In genomic region chr1:39758244-39758643, GRCm38 (mm10) we compare ENCODE assay signal across 13 mouse cellular contexts. TPM values are rescaled to one million over a fixed set of nuclear protein-coding genes. Genes with fewer than 3 reads are reported as not detected.
A peak's percentile ranks its signal among the peaks of the same experiment; 100 is the strongest.
DNase-seq lines count a peak whose midpoint lies in the region; ATAC-seq and TF ChIP-seq lines count a peak whose summit lies in the region.
"Had no signal": no experiment of that assay in that cellular context is flagged by ENCODE, and none has a peak within 500 bp of the region (broad histone marks: within the 10 kb centered on the region; RNA-seq: fewer than 3 reads in every experiment).

No protein-coding gene starts in this region.

- TF ChIP-seq EP300 in heart, adult 2 months (IDR thresholded peaks at IDR 0.05; ENCODE audit: insufficient read depth, low read depth, low read length), result 0 out of 2 replicates have a peak, but pooled peaks have one; percentile 42

- H3K4me3 ChIP-seq in kidney, adult 2 months (ENCODE audit: insufficient read depth, low read depth, low read length), result no peak overlapping the region
- H3K4me3 ChIP-seq in kidney, embryonic 14.5 days (ENCODE audit: low read length), result no peak overlapping the region
- no peak overlapping the region for H3K4me3 ChIP-seq in heart, adult 2 months
- no peak overlapping the region for H3K4me3 ChIP-seq in forebrain, embryonic 16.5 days (replicated peaks; ENCODE audit: low read length)
- H3K4me3 ChIP-seq: forebrain, embryonic 15.5 days had no signal

- intact Hi-C loops in heart, adult 2 months (cut with DNase I), result loop anchor here (1.0 kb wide), 1 partner anchor 71 kb away; no protein-coding TSS in a partner anchor

- no peak for TF ChIP-seq POLR2A in kidney, adult 2 months (IDR thresholded peaks at IDR 0.05; ENCODE audit: low read depth, low read length)
- no peak for TF ChIP-seq POLR2A in heart, adult 2 months (IDR thresholded peaks at IDR 0.05; ENCODE audit: insufficient read depth, low read depth, low read length)

- no peak overlapping the region for H3K9ac ChIP-seq in kidney, embryonic 14.5 days (ENCODE audit: low read depth, low read length)
- H3K9ac ChIP-seq in heart, adult 2 months (ENCODE audit: low read depth, low read length), result no peak overlapping the region
- no peak overlapping the region for H3K9ac ChIP-seq in forebrain, embryonic 16.5 days (replicated peaks; ENCODE audit: low read depth, low read length)
- H3K9ac ChIP-seq: forebrain, embryonic 15.5 days had no signal

- no peaks in the 10 kb centered on the region for H3K36me3 ChIP-seq in kidney, adult 2 months (ENCODE audit: control insufficient read depth, insufficient read depth, low read length)
- no peaks in the 10 kb centered on the region for H3K36me3 ChIP-seq in kidney, embryonic 14.5 days (ENCODE audit: control insufficient read depth, insufficient read depth, low read length)
- H3K36me3 ChIP-seq in heart, adult 2 months (ENCODE audit: control insufficient read depth, insufficient read depth, low read length), result no peaks in the 10 kb centered on the region
- no peaks in the 10 kb centered on the region for H3K36me3 ChIP-seq in forebrain, embryonic 16.5 days (ENCODE audit: control insufficient read depth, insufficient read depth)
- H3K36me3 ChIP-seq: forebrain, embryonic 15.5 days had no signal

- no peaks in the 10 kb centered on the region for H3K79me2 ChIP-seq in heart, adult 2 months (replicated peaks; ENCODE audit: control insufficient read depth, insufficient read depth, low read length)

- H3K9me3 ChIP-seq in kidney, embryonic 14.5 days (ENCODE audit: control insufficient read depth, low read length), result no peaks in the 10 kb centered on the region
- no peaks in the 10 kb centered on the region for H3K9me3 ChIP-seq in forebrain, embryonic 16.5 days (ENCODE audit: control insufficient read depth, low read length)
- H3K9me3 ChIP-seq: forebrain, embryonic 15.5 days had no signal

- H3K27ac ChIP-seq in kidney, adult 2 months (ENCODE audit: insufficient read depth, low read depth, low read length), result no peak overlapping the region
- H3K27ac ChIP-seq in kidney, embryonic 14.5 days (ENCODE audit: low read depth, low read length), result no peak overlapping the region
- H3K27ac ChIP-seq in heart, adult 2 months, result peak overlapping the region; percentile 36
- no peak overlapping the region for H3K27ac ChIP-seq in forebrain, embryonic 16.5 days (ENCODE audit: low read length)
- H3K27ac ChIP-seq: forebrain, embryonic 15.5 days; hindbrain, postnatal 0 days had no signal

- DNase-seq in kidney, adult 2 months, result peak; percentile 65
- peak; percentile 47 to 66 for DNase-seq in heart, adult 2 months
- peak; percentile 62 for DNase-seq in kidney, postnatal 10 days
- peak; percentile 78 for DNase-seq in skeletal muscle tissue, adult 2 months (ENCODE audit: low read depth, low spot score)
- no peak for DNase-seq in thymus, postnatal 14 days
- DNase-seq in adrenal gland, adult 2 months, result no peak

- no peaks in the 10 kb centered on the region for H3K27me3 ChIP-seq in kidney, adult 2 months (replicated peaks; ENCODE audit: control insufficient read depth, insufficient read depth, low read length)
- H3K27me3 ChIP-seq in kidney, embryonic 14.5 days (ENCODE audit: control insufficient read depth, insufficient read depth, low read length), result no peaks in the 10 kb centered on the region
- H3K27me3 ChIP-seq in heart, adult 2 months (ENCODE audit: control insufficient read depth, insufficient read depth, low read length), result no peaks in the 10 kb centered on the region
- H3K27me3 ChIP-seq in forebrain, embryonic 16.5 days (replicated peaks; ENCODE audit: control insufficient read depth, insufficient read depth, low read length), result no peaks in the 10 kb centered on the region
- H3K27me3 ChIP-seq: forebrain, embryonic 15.5 days had no signal

- no peaks in the 10 kb centered on the region; the same call in 1 of the 2 replicates for H3K4me1 ChIP-seq in kidney, adult 2 months (ENCODE audit: control insufficient read depth, insufficient read depth, low read length)
- H3K4me1 ChIP-seq in kidney, embryonic 14.5 days (ENCODE audit: control insufficient read depth, insufficient read depth, low read length), result peaks cover 18% of the 10 kb centered on the region
- H3K4me1 ChIP-seq in heart, adult 2 months (ENCODE audit: control insufficient read depth, insufficient read depth, low read length), result peaks cover 30% of the 10 kb centered on the region
- H3K4me1 ChIP-seq in forebrain, embryonic 16.5 days (replicated peaks; ENCODE audit: control insufficient read depth, insufficient read depth, low read length), result peaks cover 14% of the 10 kb centered on the region

- no peak for ATAC-seq in kidney, embryonic 14.5 days (ENCODE audit: low FRiP score, low TSS enrichment)
- ATAC-seq in forebrain, embryonic 16.5 days, result no peak
- ATAC-seq: activated CD4-positive, CD25-positive, alpha-beta regulatory T cell, adult 4 months; forebrain, embryonic 15.5 days; hindbrain, postnatal 0 days had no signal

- no peak overlapping the region for H3K4me2 ChIP-seq in kidney, embryonic 14.5 days (replicated peaks; ENCODE audit: low read depth, low read length)
- no peak overlapping the region for H3K4me2 ChIP-seq in forebrain, embryonic 16.5 days (ENCODE audit: low read length)
- H3K4me2 ChIP-seq: forebrain, embryonic 15.5 days had no signal

- 64% methylated on average over 9 of the region's 9 CpGs for WGBS in kidney, adult 2 months
- 79% methylated on average over 9 of the region's 9 CpGs for WGBS in kidney, embryonic 14.5 days
- WGBS in heart, adult 2 months, result 54% methylated on average over 9 of the region's 9 CpGs
- 79% methylated on average over 9 of the region's 9 CpGs for WGBS in forebrain, embryonic 16.5 days

- no peak for TF ChIP-seq CTCF in kidney, adult 2 months (conservative IDR thresholded peaks at IDR 0.05; ENCODE audit: insufficient read depth, insufficient read length, low read depth, low read length)
- no peak for TF ChIP-seq CTCF in heart, adult 2 months (IDR thresholded peaks at IDR 0.05)

RNA-seq across cellular contexts. Expression of gene Rfx8, which starts 37.4 kb away (rescaled TPM):
- polyA plus RNA-seq in kidney, adult 2 months (2012; rRNA removed), result not detected in 2 replicates
- 0.18 TPM in 1 of 2 replicates, not detected in the other for polyA plus RNA-seq in kidney, embryonic 14.5 days (2014; fragmentation: Nextera tagmentation; extraction: Ambion mirVana)
- total RNA-seq in heart, adult 2 months (2021), result under 1 TPM; 0.20 to 0.26 TPM
- polyA plus RNA-seq in heart, adult 2 months (2012; rRNA removed), result 0.35 and 0.47 TPM in 2 replicates
- not detected for total RNA-seq in adrenal gland, adult 2 months (2021)
- polyA plus RNA-seq in adrenal gland, adult 2 months (2012; rRNA removed), result 0.10 TPM in 1 of 2 replicates, not detected in the other
- 0.20 TPM in 1 of 2 replicates, not detected in the other for polyA plus RNA-seq in forebrain, embryonic 16.5 days (2015; fragmentation: Nextera tagmentation; extraction: Ambion mirVana)
- polyA plus RNA-seq: activated CD4-positive, CD25-positive, alpha-beta regulatory T cell, adult 4 months; forebrain, embryonic 15.5 days had no signal

RNA-seq across cellular contexts. Expression of gene Gm3646, which starts 46.9 kb away (rescaled TPM):
- polyA plus RNA-seq in kidney, adult 2 months (2012; rRNA removed), result not detected in 2 replicates
- not detected in 2 replicates for polyA plus RNA-seq in kidney, embryonic 14.5 days (2014; fragmentation: Nextera tagmentation; extraction: Ambion mirVana)
- total RNA-seq in heart, adult 2 months (2021), result 1 to 10 TPM; 9.1 to 9.2 TPM
- 1.9 and 4.7 TPM in 2 replicates for polyA plus RNA-seq in heart, adult 2 months (2012; rRNA removed)
- total RNA-seq in adrenal gland, adult 2 months (2021), result not detected
- not detected in 2 replicates for polyA plus RNA-seq in adrenal gland, adult 2 months (2012; rRNA removed)
- polyA plus RNA-seq in forebrain, embryonic 16.5 days (2015; fragmentation: Nextera tagmentation; extraction: Ambion mirVana), result not detected in 2 replicates
- total RNA-seq: hindbrain, postnatal 0 days had no signal
- polyA plus RNA-seq: activated CD4-positive, CD25-positive, alpha-beta regulatory T cell, adult 4 months; forebrain, embryonic 15.5 days; hindbrain, postnatal 0 days; liver, embryonic 16.5 days; stomach, embryonic 14.5 days had no signal

Comparison
In these comparisons a context has a peak if more than half of its experiments do, and no peak if none do; other contexts are left out.
1. DNase-seq: peak in kidney, adult 2 months (single experiment), heart, adult 2 months (2 of 2), kidney, postnatal 10 days (single experiment) and skeletal muscle tissue, adult 2 months (single experiment); none in thymus, postnatal 14 days (single experiment) and adrenal gland, adult 2 months (single experiment).